Mouse (Mus musculus): ENCODE results near the gene Ica1l. TPM values are rescaled to one million over a fixed set of nuclear protein-coding genes. Genes with fewer than 3 reads are reported as not detected.
"Not testable (repeated sequence)": the region's sequence is repeated elsewhere in the genome, so short reads cannot be mapped to it uniquely, and the experiment has no call there.

The Ica1l gene
- 0.15 and 0.20 TPM in 2 replicates for polyA plus RNA-seq (2015; fragmentation: Nextera tagmentation; extraction: Ambion mirVana)

GRCm38 (mm10) chr1:60042796-60043469 lies at the start of gene Ica1l:
Gene Ica1l, minus strand, starts transcription at chr1:60043184.
- H3K27ac ChIP-seq (ENCODE audit: low read length), result no peak within 1 kb of the TSS
- H3K9me3 ChIP-seq (replicated peaks; ENCODE audit: control insufficient read depth, low read length), result no peaks in the 10 kb centered on the region; the same call in 1 of the 2 replicates
- H3K27me3 ChIP-seq (ENCODE audit: control insufficient read depth, insufficient read depth, low read length), result peaks cover 13% of the 10 kb centered on the region
- H3K4me1 ChIP-seq (ENCODE audit: control insufficient read depth, insufficient read depth, low read length), result peaks cover 4% of the 10 kb centered on the region; the same call in 1 of the 2 replicates
- ATAC-seq (replicated peaks; ENCODE audit: extremely low read depth, insufficient read depth, low FRiP score), result peak; percentile 76
- WGBS, result under 1% methylated on average over 90 of the region's 99 CpGs
- no peaks in the 10 kb centered on the region for H3K36me3 ChIP-seq (ENCODE audit: control insufficient read depth, insufficient read depth)
- H3K4me2 ChIP-seq (ENCODE audit: low read depth, low read length), result peak within 1 kb of the TSS; percentile 99
- peak within 1 kb of the TSS; percentile 80 for H3K9ac ChIP-seq (ENCODE audit: low read length)
- peak within 1 kb of the TSS; percentile 85 for H3K4me3 ChIP-seq (ENCODE audit: low read length)

- Histone ChIP-seq H3K27me3 (ENCODE audit: control insufficient read depth, insufficient read depth, low read length) (no peaks in the 10 kb centered on the region), H3K27ac (ENCODE audit: low read length) (no peak overlapping the region), H3K4me3 (ENCODE audit: low read length) (no peak overlapping the region), H3K9me3 (replicated peaks; ENCODE audit: control insufficient read depth, low read length) (no peaks in the 10 kb centered on the region), H3K4me2 (ENCODE audit: low read depth, low read length) (no peak overlapping the region), H3K4me1 (ENCODE audit: control insufficient read depth, insufficient read depth, low read length) (no peaks in the 10 kb centered on the region), H3K36me3 (ENCODE audit: control insufficient read depth, insufficient read depth) (peaks cover 26% of the 10 kb centered on the region), H3K9ac (ENCODE audit: low read length) (no peak overlapping the region)
- WGBS, result 82% methylated on average over 6 of the region's 6 CpGs
- no peak for ATAC-seq (replicated peaks; ENCODE audit: extremely low read depth, insufficient read depth, low FRiP score)
These were observed 33.4 kb upstream of the Ica1l start for GRCm38 (mm10) chr1:60076411-60076810.

- Histone ChIP-seq H3K9me3 (replicated peaks; ENCODE audit: control insufficient read depth, low read length) (no peaks in the 10 kb centered on the region), H3K27me3 (ENCODE audit: control insufficient read depth, insufficient read depth, low read length) (no peaks in the 10 kb centered on the region), H3K4me2 (ENCODE audit: low read depth, low read length) (no peak overlapping the region), H3K36me3 (ENCODE audit: control insufficient read depth, insufficient read depth) (peaks cover 22% of the 10 kb centered on the region), H3K4me1 (ENCODE audit: control insufficient read depth, insufficient read depth, low read length) (no peaks in the 10 kb centered on the region), H3K27ac (ENCODE audit: low read length) (no peak overlapping the region), H3K9ac (ENCODE audit: low read length) (no peak overlapping the region), H3K4me3 (ENCODE audit: low read length) (no peak overlapping the region)
- WGBS, result 68% methylated on average over 3 of the region's 3 CpGs
- no peak for ATAC-seq (replicated peaks; ENCODE audit: extremely low read depth, insufficient read depth, low FRiP score)
These were observed 32.6 kb upstream of the Ica1l start for GRCm38 (mm10) chr1:60075590-60075989.

- 67% methylated on average over 2 of the region's 2 CpGs for WGBS
- H3K27ac ChIP-seq (ENCODE audit: low read length), result peak overlapping the region; percentile 46; the same call in 1 of the 2 replicates
These were observed 32.0 kb upstream of the Ica1l start for GRCm38 (mm10) chr1:60074935-60075334.

GRCm38 (mm10) chr1:60070725-60071124 lies 27.7 kb upstream of the Ica1l start:
- ATAC-seq (replicated peaks; ENCODE audit: extremely low read depth, insufficient read depth, low FRiP score); H3K4me3 ChIP-seq (ENCODE audit: low read length); H3K4me1 ChIP-seq (ENCODE audit: control insufficient read depth, insufficient read depth, low read length); H3K27me3 ChIP-seq (ENCODE audit: control insufficient read depth, insufficient read depth, low read length); H3K27ac ChIP-seq (ENCODE audit: low read length); H3K9me3 ChIP-seq (replicated peaks; ENCODE audit: control insufficient read depth, low read length); H3K9ac ChIP-seq (ENCODE audit: low read length); H3K4me2 ChIP-seq (ENCODE audit: low read depth, low read length); H3K36me3 ChIP-seq (ENCODE audit: control insufficient read depth, insufficient read depth): not testable (repeated sequence)

More at GRCm38 (mm10) chr1:60074935-60075334, 32.0 kb upstream of the Ica1l start:
- no peak overlapping the region for H3K4me3 ChIP-seq (ENCODE audit: low read length)
- no peak; the same call in 1 of the 2 replicates for ATAC-seq (replicated peaks; ENCODE audit: extremely low read depth, insufficient read depth, low FRiP score)
- H3K36me3 ChIP-seq (ENCODE audit: control insufficient read depth, insufficient read depth), result peaks cover 20% of the 10 kb centered on the region
- H3K9me3 ChIP-seq (replicated peaks; ENCODE audit: control insufficient read depth, low read length), result no peaks in the 10 kb centered on the region
- H3K27me3 ChIP-seq (ENCODE audit: control insufficient read depth, insufficient read depth, low read length), result no peaks in the 10 kb centered on the region
- no peak overlapping the region for H3K9ac ChIP-seq (ENCODE audit: low read length)
- H3K4me2 ChIP-seq (ENCODE audit: low read depth, low read length), result no peak overlapping the region
- no peaks in the 10 kb centered on the region for H3K4me1 ChIP-seq (ENCODE audit: control insufficient read depth, insufficient read depth, low read length)

- Histone ChIP-seq H3K27ac (ENCODE audit: low read length) (no peak overlapping the region), H3K36me3 (ENCODE audit: control insufficient read depth, insufficient read depth) (no peaks in the 10 kb centered on the region), H3K4me3 (ENCODE audit: low read length) (no peak overlapping the region), H3K27me3 (ENCODE audit: control insufficient read depth, insufficient read depth, low read length) (no peaks in the 10 kb centered on the region), H3K4me1 (ENCODE audit: control insufficient read depth, insufficient read depth, low read length) (no peaks in the 10 kb centered on the region), H3K9ac (ENCODE audit: low read length) (no peak overlapping the region), H3K9me3 (replicated peaks; ENCODE audit: control insufficient read depth, low read length) (no peaks in the 10 kb centered on the region), H3K4me2 (ENCODE audit: low read depth, low read length) (no peak overlapping the region)
- WGBS, result 82% methylated on average over 3 of the region's 3 CpGs
- ATAC-seq (replicated peaks; ENCODE audit: extremely low read depth, insufficient read depth, low FRiP score), result no peak
These were observed 13.3 kb upstream of the Ica1l start for GRCm38 (mm10) chr1:60056310-60056709.

GRCm38 (mm10) chr1:60054659-60055058 lies 11.7 kb upstream of the Ica1l start:
- ATAC-seq (replicated peaks; ENCODE audit: extremely low read depth, insufficient read depth, low FRiP score), result no peak
- Histone ChIP-seq H3K27ac (ENCODE audit: low read length) (no peak overlapping the region), H3K27me3 (ENCODE audit: control insufficient read depth, insufficient read depth, low read length) (no peaks in the 10 kb centered on the region), H3K9me3 (replicated peaks; ENCODE audit: control insufficient read depth, low read length) (no peaks in the 10 kb centered on the region), H3K4me3 (ENCODE audit: low read length) (no peak overlapping the region), H3K36me3 (ENCODE audit: control insufficient read depth, insufficient read depth) (no peaks in the 10 kb centered on the region), H3K4me1 (ENCODE audit: control insufficient read depth, insufficient read depth, low read length) (no peaks in the 10 kb centered on the region), H3K9ac (ENCODE audit: low read length) (no peak overlapping the region), H3K4me2 (ENCODE audit: low read depth, low read length) (no peak overlapping the region)
- WGBS, result 38% methylated on average over 3 of the region's 3 CpGs

- not testable (repeated sequence) for H3K27ac ChIP-seq (ENCODE audit: low read length); H3K4me1 ChIP-seq (ENCODE audit: control insufficient read depth, insufficient read depth, low read length); H3K4me3 ChIP-seq (ENCODE audit: low read length); ATAC-seq (replicated peaks; ENCODE audit: extremely low read depth, insufficient read depth, low FRiP score); H3K36me3 ChIP-seq (ENCODE audit: control insufficient read depth, insufficient read depth); H3K9me3 ChIP-seq (replicated peaks; ENCODE audit: control insufficient read depth, low read length); H3K4me2 ChIP-seq (ENCODE audit: low read depth, low read length); H3K27me3 ChIP-seq (ENCODE audit: control insufficient read depth, insufficient read depth, low read length); H3K9ac ChIP-seq (ENCODE audit: low read length)
- 88% methylated on average over 5 of the region's 5 CpGs for WGBS
These were observed 4.5 kb upstream of the Ica1l start for GRCm38 (mm10) chr1:60047481-60047880.

- no peak overlapping the region for H3K27ac ChIP-seq (ENCODE audit: low read length)
- ATAC-seq (replicated peaks; ENCODE audit: extremely low read depth, insufficient read depth, low FRiP score), result no peak
- peaks cover 13% of the 10 kb centered on the region for H3K27me3 ChIP-seq (ENCODE audit: control insufficient read depth, insufficient read depth, low read length)
- no peak overlapping the region for H3K4me2 ChIP-seq (ENCODE audit: low read depth, low read length)
- no peak overlapping the region for H3K9ac ChIP-seq (ENCODE audit: low read length)
- WGBS, result 87% methylated on average over 1 of the region's 1 CpGs
- H3K4me3 ChIP-seq (ENCODE audit: low read length), result no peak overlapping the region
- peaks cover 4% of the 10 kb centered on the region; the same call in 1 of the 2 replicates for H3K4me1 ChIP-seq (ENCODE audit: control insufficient read depth, insufficient read depth, low read length)
- no peaks in the 10 kb centered on the region; the same call in 1 of the 2 replicates for H3K9me3 ChIP-seq (replicated peaks; ENCODE audit: control insufficient read depth, low read length)
- no peaks in the 10 kb centered on the region for H3K36me3 ChIP-seq (ENCODE audit: control insufficient read depth, insufficient read depth)
These were observed 1.6 kb upstream of the Ica1l start for GRCm38 (mm10) chr1:60044595-60044994.
